Mouse (Mus musculus) liver, embryonic 14.5 days (tissue): ENCODE data around the gene Gm49388. TPM values are rescaled to one million over a fixed set of nuclear protein-coding genes. Genes with fewer than 3 reads are reported as not detected.

Experiments used
- ATAC-seq: fragments of 200-750 bp; cut with Nextera tagmentation; 2 replicates; pipeline ENCODE4 v1.8.0; 2017; ENCODE audit warnings: moderate number of reproducible peaks, mild to moderate bottlenecking, moderate library complexity; ENCODE audit not compliant: insufficient read depth
- DNase-seq, 3 experiments: peaks; one replicate each; pipeline ENCODE4 v3.0.0-alpha.2; 2012 to 2013; ENCODE audit warnings: low read depth in 3 of 3, low spot score in 3 of 3
- H3K27ac ChIP-seq: fragments of 300-500 bp; sonication (generic); 2 replicates; pipeline ENCODE4 v1.5.1; 2014; ENCODE audit warnings: moderate library complexity, mild to moderate bottlenecking, control low read depth, inconsistent platforms
- H3K27me3 ChIP-seq: fragments of 300-500 bp; sonication (generic); 2 replicates; pipeline ENCODE4 v1.6.1; 2014; ENCODE audit warnings: mild to moderate bottlenecking, low read length, moderate library complexity; ENCODE audit not compliant: control insufficient read depth, insufficient read depth
- H3K36me3 ChIP-seq: fragments of 300-500 bp; sonication (generic); replicated peaks from 2 replicates; pipeline ENCODE4 v1.6.1; 2014; ENCODE audit warnings: low read depth; ENCODE audit not compliant: control insufficient read depth, insufficient read depth
- H3K4me1 ChIP-seq, 2 experiments: fragments of 200-500 bp in 1 of 2; fragments of 300-500 bp in 1 of 2; sonication (generic) in 1 of 2; replicated peaks; 2 replicates each; pipeline ENCODE4 v1.6.1; 2012 to 2014; ENCODE audit warnings: antibody characterized with exemption in 1 of 2, inconsistent platforms in 1 of 2, low read length in 1 of 2; ENCODE audit not compliant: control insufficient read depth in 2 of 2, insufficient read depth in 2 of 2
- H3K4me2 ChIP-seq: fragments of 300-500 bp; sonication (generic); 2 replicates; pipeline ENCODE4 v1.6.1; 2014; ENCODE audit warnings: low read depth, mild to moderate bottlenecking, control low read depth, moderate library complexity
- H3K4me3 ChIP-seq, 2 experiments: fragments of 200-500 bp in 1 of 2; fragments of 300-500 bp in 1 of 2; sonication (generic) in 1 of 2; 2 replicates each; pipeline ENCODE4 v1.5.1; 2012 to 2014; ENCODE audit warnings: low read depth in 2 of 2, low read length in 2 of 2, mild to moderate bottlenecking in 2 of 2, control low read depth in 1 of 2, inconsistent platforms in 1 of 2, moderate library complexity in 1 of 2; ENCODE audit not compliant: insufficient read depth in 1 of 2
- H3K9ac ChIP-seq: fragments of 300-500 bp; sonication (generic); replicated peaks from 2 replicates; pipeline ENCODE4 v1.6.1; 2014; ENCODE audit warnings: mild to moderate bottlenecking, control low read depth, moderate library complexity
- H3K9me3 ChIP-seq: fragments of 300-500 bp; sonication (generic); 2 replicates; pipeline ENCODE4 v1.6.1; 2016; ENCODE audit warnings: low read length, mixed read lengths; ENCODE audit not compliant: control insufficient read depth
- CTCF ChIP-seq: IDR thresholded peaks from 2 replicates; pipeline ENCODE4 v1.5.1; 2016; ENCODE audit warnings: antibody characterized with exemption, low read depth, control low read depth
- EP300 ChIP-seq: IDR thresholded peaks from 2 replicates; pipeline ENCODE4 v1.6.1; 2016; ENCODE audit warnings: antibody characterized with exemption, low read depth
- WGBS: fragments of 180-500 bp; shearing (Covaris S2); extraction: QIAGEN DNeasy Blood & Tissue Kit; methylation state at CpG from one replicate; pipeline ENCODE4 v1.1.7; 2014; ENCODE audit not compliant: insufficient replicate concordance; 5-methylcytosine and 5-hydroxymethylcytosine counted together
- polyA plus RNA-seq, 2 experiments: library from polyadenylated mRNA; depleted of rRNA in 1 of 2; stranded (reverse) in 1 of 2; unstranded in 1 of 2; fragments of >200 nt; fragmentation: Nextera tagmentation in 1 of 2; extraction: Ambion mirVana in 1 of 2; gene quantifications; 2 replicates each; pipeline versions ENCODE4 v1.2.1 to v1.2.3; 2012 to 2014

Gm49388 gene
- polyA plus RNA-seq, 2 experiments = 1.2 TPM; not detected in 1

DNA sequence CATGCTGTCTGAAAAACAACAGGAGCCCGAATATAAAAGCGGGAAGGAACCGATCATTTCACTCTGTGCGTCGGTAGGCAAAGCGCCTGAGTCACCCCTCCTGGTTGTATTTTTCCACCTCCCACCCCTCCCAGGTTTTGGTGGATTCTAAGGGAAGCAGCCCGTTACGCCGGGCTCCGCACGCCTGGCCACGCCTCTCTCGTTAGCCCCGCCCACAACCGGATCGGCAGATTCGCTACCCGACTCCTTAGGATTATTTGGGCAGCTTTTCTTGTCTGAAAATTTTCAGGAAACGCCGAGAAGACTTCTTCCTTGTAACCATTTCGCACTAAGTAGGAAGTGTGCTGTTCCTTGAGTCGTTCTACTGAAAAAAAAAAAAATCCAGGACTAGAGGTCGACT is 9.0 kb upstream of the Gm49388 start, which contains the start of gene Setd1a:
Setd1a (plus strand) TSS at position 245 of the 400 bp plus-strand sequence.
- H3K9me3 ChIP-seq = no peaks in the 10 kb centered on the region
- peak within 1 kb of the TSS; percentile 79 to 99 for H3K4me3 ChIP-seq
- TF ChIP-seq CTCF = no peak
- TF ChIP-seq EP300 = no peak
- H3K9ac ChIP-seq = peak within 1 kb of the TSS; percentile 94
- H3K27me3 ChIP-seq = no peaks in the 10 kb centered on the region
- H3K27ac ChIP-seq = peak within 1 kb of the TSS; percentile 76
- ATAC-seq (peak; percentile 58), DNase-seq (peak; percentile 66 to 73 (median 67))
- H3K4me1 ChIP-seq = peaks cover 7 to 17% of the 10 kb centered on the region in 2 experiments
- H3K36me3 ChIP-seq = peaks cover 23% of the 10 kb centered on the region
- WGBS = 1% methylated on average over 23 of the region's 23 CpGs
- peak within 1 kb of the TSS; percentile 92 for H3K4me2 ChIP-seq

DNA sequence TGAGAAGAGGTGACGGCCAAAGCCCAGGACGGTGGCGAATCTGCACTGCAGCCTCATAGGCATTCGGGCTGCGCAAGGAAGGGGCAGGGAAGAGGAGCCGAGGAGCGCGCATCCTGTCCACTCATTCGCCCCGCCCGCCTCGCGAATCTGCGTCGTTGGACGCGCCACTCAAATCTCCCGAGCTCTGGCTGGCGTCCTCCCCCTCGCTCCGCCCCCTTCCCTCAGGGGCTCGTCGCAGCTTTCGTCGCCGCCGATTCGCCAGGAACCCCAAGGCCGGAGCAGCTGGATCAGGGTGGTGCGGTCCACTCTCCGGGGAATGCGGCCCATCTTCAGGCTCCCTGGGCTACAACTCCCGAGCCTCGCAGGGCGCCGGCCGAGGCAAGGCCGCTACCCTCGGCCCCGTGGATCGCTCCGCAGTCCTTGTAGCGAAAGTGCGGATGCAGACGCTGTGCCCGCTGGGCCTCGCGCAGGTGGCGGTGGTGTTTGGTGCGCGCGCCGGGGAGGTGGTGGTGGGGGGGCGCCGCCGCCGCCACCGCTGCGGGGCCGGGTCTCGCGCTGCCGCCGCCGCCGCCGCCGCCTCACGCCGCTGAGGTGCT is 8.4 kb upstream of the Gm49388 start:
- WGBS = under 1% methylated on average over 69 of the region's 70 CpGs
- H3K36me3 ChIP-seq = peaks cover 29% of the 10 kb centered on the region
- H3K4me2 ChIP-seq = peak overlapping the region; percentile 92
- TF ChIP-seq CTCF = no peak
- 0 out of 2 replicates have a peak, but pooled peaks have one; percentile 31 for TF ChIP-seq EP300
- H3K9ac ChIP-seq = peak overlapping the region; percentile 94
- DNase-seq (peak; percentile 94 to 95 (median 95)), ATAC-seq (peak; percentile 91)
- H3K27ac ChIP-seq = peak overlapping the region; percentile 76
- no peaks in the 10 kb centered on the region for H3K27me3 ChIP-seq
- peaks cover 7 to 15% of the 10 kb centered on the region in 2 experiments for H3K4me1 ChIP-seq
- peak overlapping the region; percentile 79 to 99 for H3K4me3 ChIP-seq
- H3K9me3 ChIP-seq = no peaks in the 10 kb centered on the region

DNA sequence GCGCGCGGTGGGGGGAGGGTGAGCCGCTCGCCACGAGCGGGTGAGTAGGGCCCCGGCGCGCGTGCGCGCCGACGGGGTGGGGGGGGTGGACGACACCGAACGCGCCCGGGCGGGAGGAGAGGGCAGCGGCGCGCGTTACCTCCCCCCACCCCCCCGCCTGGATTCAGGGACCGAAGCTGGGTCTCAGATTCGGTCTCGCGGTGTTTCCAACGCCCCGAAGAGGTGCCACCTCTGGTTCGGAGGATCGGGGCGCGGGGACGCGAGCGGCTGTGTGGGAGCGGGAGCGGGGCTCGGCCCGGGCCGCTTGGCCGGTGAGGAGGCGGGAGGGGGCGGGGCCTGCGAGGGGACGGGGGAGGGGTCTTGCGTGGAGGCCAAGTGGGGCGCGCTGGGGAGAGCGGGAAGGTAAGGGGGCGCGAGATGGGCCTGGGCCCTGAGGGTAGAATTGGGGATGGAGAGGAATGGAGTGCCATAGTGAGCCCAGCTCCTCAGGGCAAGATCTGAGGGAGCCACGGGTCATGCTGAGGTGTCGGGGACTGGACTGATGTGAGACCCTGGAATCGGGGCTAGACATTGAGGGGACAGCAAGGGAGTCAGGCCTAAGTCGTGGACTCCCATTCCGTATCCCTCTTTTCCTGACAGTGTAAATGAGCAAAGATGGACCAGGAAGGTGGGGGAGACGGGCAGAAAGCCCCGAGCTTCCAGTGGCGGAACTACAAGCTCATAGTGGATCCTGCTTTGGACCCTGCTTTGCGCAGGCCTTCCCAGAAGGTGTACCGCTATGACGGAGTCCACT is 7.7 kb upstream of the Gm49388 start:
- no peak for TF ChIP-seq EP300
- TF ChIP-seq CTCF = peak; percentile 18; the same call in 1 of the 2 replicates
- DNase-seq = no peak
- Histone ChIP-seq H3K4me2 (peak overlapping the region; percentile 92), H3K4me3 (peak overlapping the region; percentile 79 to 99), H3K27me3 (no peaks in the 10 kb centered on the region), H3K9ac (peak overlapping the region; percentile 94), H3K4me1 (peaks cover 7 to 12% of the 10 kb centered on the region in 2 experiments), H3K27ac (peak overlapping the region; percentile 76), H3K9me3 (no peaks in the 10 kb centered on the region), H3K36me3 (peaks cover 35% of the 10 kb centered on the region)
- ATAC-seq = peak; percentile 55
- 5% methylated on average over 49 of the region's 66 CpGs for WGBS

DNA sequence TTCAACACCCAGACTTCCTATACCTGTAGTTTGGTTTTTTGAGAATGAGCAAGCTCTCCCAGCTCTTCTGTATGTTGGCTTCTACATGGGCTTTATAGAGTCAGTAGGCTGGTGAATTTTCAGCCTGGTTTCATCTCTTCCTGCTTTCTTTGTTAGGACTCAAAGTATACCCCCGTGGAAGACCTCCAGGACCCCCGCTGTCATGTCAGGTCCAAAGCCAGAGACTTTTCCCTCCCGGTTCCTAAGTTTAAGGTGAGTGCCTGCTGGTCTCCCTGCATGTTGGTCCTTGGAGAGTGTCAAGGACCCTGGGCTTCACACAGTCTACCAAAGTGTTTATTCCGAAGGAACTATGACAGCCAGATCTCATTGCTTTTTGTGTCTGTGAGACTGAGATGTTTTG is 7.1 kb upstream of the Gm49388 start:
- Histone ChIP-seq H3K36me3 (peaks cover 39% of the 10 kb centered on the region), H3K9me3 (no peaks in the 10 kb centered on the region), H3K9ac (peak overlapping the region; percentile 94), H3K4me3 (peak overlapping the region; percentile 79 to 99), H3K27ac (peak overlapping the region; percentile 19; the same call in 1 of the 2 replicates), H3K27me3 (no peaks in the 10 kb centered on the region), H3K4me2 (peak overlapping the region; percentile 92), H3K4me1 (peaks cover 7 to 12% of the 10 kb centered on the region in 2 experiments)
- TF ChIP-seq EP300 = no peak
- TF ChIP-seq CTCF = no peak
- ATAC-seq (no peak), DNase-seq (no peak)
- WGBS = 68% methylated on average over 4 of the region's 4 CpGs
